Mouse (Mus musculus): ENCODE results near the gene Phf21b. TPM values are rescaled to one million over a fixed set of nuclear protein-coding genes. Genes with fewer than 3 reads are reported as not detected.
A peak's percentile ranks its signal among the peaks of the same experiment; 100 is the strongest.

The Phf21b gene
- total and polyA plus RNA-seq, 2 experiments from 2014 or later, result 2.5 to 29.7 TPM

DNA sequence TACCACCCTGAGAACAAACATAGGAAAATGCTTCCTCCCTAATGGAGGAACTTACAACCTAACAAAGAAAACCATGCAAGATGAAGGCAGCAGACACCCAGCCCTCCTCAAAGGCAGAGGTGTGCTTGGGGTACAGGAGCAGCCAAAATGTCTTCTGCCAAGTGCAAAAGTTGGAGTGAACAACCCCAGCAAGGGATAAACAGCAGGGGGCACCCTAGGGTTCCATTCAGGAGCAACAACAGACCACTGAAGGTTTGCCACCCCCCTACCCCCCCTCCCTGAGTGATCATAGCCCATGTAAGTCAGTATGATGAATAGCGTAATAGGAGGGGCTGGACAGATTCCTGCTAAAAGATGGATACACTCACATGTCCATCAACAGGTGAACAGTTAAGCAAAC is 5.5 kb downstream of the Phf21b start:
- Histone ChIP-seq H3K9ac (replicated peaks; ENCODE audit: low read length) (no peak overlapping the region), H3K9me3 (ENCODE audit: low read length) (no peaks in the 10 kb centered on the region), H3K4me2 (ENCODE audit: low read depth, low read length) (no peak overlapping the region), H3K36me3 (ENCODE audit: insufficient read depth, low read length) (no peaks in the 10 kb centered on the region), H3K27ac (no peak overlapping the region), H3K27me3 (ENCODE audit: insufficient read depth, low read length) (no peaks in the 10 kb centered on the region), H3K4me1 (ENCODE audit: insufficient read depth, low read length) (peaks cover 17% of the 10 kb centered on the region; the same call in 1 of the 2 replicates), H3K4me3 (ENCODE audit: low read length) (no peak overlapping the region)
- TF ChIP-seq CTCF (IDR thresholded peaks at IDR 0.05; ENCODE audit: low read depth), result no peak
- DNase-seq (ENCODE audit: low spot score) (no peak), ATAC-seq (no peak)
- 83% methylated on average over 1 of the region's 1 CpGs for WGBS

DNA sequence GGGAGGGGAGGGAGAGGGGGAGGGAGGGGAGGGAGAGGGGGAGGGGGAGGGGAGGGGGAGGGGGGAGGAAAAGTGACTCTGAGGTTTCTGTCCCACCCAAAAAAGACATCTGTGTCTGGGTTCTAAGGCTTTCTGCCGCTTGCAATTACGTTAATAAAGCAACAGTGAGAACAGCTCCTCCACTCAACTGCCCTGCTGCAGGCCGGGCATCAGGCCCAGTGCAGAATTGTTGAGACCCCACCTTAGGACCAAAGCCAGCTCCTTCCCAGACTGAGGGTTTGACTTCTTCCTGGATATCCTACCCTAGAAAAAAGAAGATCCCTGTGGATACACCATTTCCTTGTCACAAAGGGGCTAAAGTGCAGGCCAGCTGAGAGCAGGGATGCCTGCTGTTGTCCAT is 9.6 kb downstream of the Phf21b start:
- Histone ChIP-seq H3K27ac (no peak overlapping the region), H3K36me3 (ENCODE audit: insufficient read depth, low read length) (no peaks in the 10 kb centered on the region), H3K4me1 (ENCODE audit: insufficient read depth, low read length) (peaks cover 3% of the 10 kb centered on the region; the same call in 1 of the 2 replicates), H3K4me2 (ENCODE audit: low read depth, low read length) (no peak overlapping the region), H3K9ac (replicated peaks; ENCODE audit: low read length) (no peak overlapping the region), H3K4me3 (ENCODE audit: low read length) (no peak overlapping the region), H3K9me3 (ENCODE audit: low read length) (no peaks in the 10 kb centered on the region), H3K27me3 (ENCODE audit: insufficient read depth, low read length) (no peaks in the 10 kb centered on the region)
- no peak for TF ChIP-seq CTCF (IDR thresholded peaks at IDR 0.05; ENCODE audit: low read depth)
- ATAC-seq (no peak), DNase-seq (ENCODE audit: low spot score) (peak; percentile 40)
- 41% methylated on average over 3 of the region's 3 CpGs for WGBS

GRCm38 (mm10) chr15:84844831-84845230 is 11.0 kb downstream of the Phf21b start:
- H3K27ac ChIP-seq, result no peak overlapping the region
- H3K27me3 ChIP-seq (ENCODE audit: insufficient read depth, low read length), result no peaks in the 10 kb centered on the region
- H3K4me2 ChIP-seq (ENCODE audit: low read depth, low read length), result no peak overlapping the region
- H3K9me3 ChIP-seq (ENCODE audit: low read length), result no peaks in the 10 kb centered on the region
- H3K36me3 ChIP-seq (ENCODE audit: insufficient read depth, low read length), result no peaks in the 10 kb centered on the region
- H3K4me3 ChIP-seq (ENCODE audit: low read length), result no peak overlapping the region
- no peak for DNase-seq (ENCODE audit: low spot score)
- no peak for ATAC-seq
- H3K4me1 ChIP-seq (ENCODE audit: insufficient read depth, low read length), result peaks cover 4% of the 10 kb centered on the region; the same call in 1 of the 2 replicates
- H3K9ac ChIP-seq (replicated peaks; ENCODE audit: low read length), result no peak overlapping the region
- TF ChIP-seq CTCF (IDR thresholded peaks at IDR 0.05; ENCODE audit: low read depth), result no peak
- 65% methylated on average over 4 of the region's 4 CpGs for WGBS

- Histone ChIP-seq H3K9ac (replicated peaks; ENCODE audit: low read length) (no peak overlapping the region), H3K27ac (no peak overlapping the region), H3K4me2 (ENCODE audit: low read depth, low read length) (no peak overlapping the region), H3K36me3 (ENCODE audit: insufficient read depth, low read length) (no peaks in the 10 kb centered on the region), H3K9me3 (ENCODE audit: low read length) (no peaks in the 10 kb centered on the region), H3K4me1 (ENCODE audit: insufficient read depth, low read length) (0 out of 2 replicates have a peak, but pooled peaks cover 9% of the 10 kb centered on the region), H3K4me3 (ENCODE audit: low read length) (no peak overlapping the region), H3K27me3 (ENCODE audit: insufficient read depth, low read length) (no peaks in the 10 kb centered on the region)
- DNase-seq (ENCODE audit: low spot score), result no peak
- WGBS, result 43% methylated on average over 10 of the region's 10 CpGs
- no peak for TF ChIP-seq CTCF (IDR thresholded peaks at IDR 0.05; ENCODE audit: low read depth)
- ATAC-seq, result no peak
These were observed 12.8 kb downstream of the Phf21b start for GRCm38 (mm10) chr15:84843034-84843433.

- WGBS, result 26% methylated on average over 19 of the region's 19 CpGs
- Histone ChIP-seq H3K4me1 (ENCODE audit: insufficient read depth, low read length) (0 out of 2 replicates have a peak, but pooled peaks cover 9% of the 10 kb centered on the region), H3K36me3 (ENCODE audit: insufficient read depth, low read length) (no peaks in the 10 kb centered on the region), H3K4me3 (ENCODE audit: low read length) (no peak overlapping the region), H3K27ac (peak overlapping the region; percentile 29; the same call in 1 of the 2 replicates), H3K9ac (replicated peaks; ENCODE audit: low read length) (no peak overlapping the region), H3K27me3 (ENCODE audit: insufficient read depth, low read length) (no peaks in the 10 kb centered on the region), H3K9me3 (ENCODE audit: low read length) (no peaks in the 10 kb centered on the region), H3K4me2 (ENCODE audit: low read depth, low read length) (no peak overlapping the region)
- TF ChIP-seq CTCF (IDR thresholded peaks at IDR 0.05; ENCODE audit: low read depth), result no peak
- DNase-seq (ENCODE audit: low spot score), result peak; percentile 47
- ATAC-seq, result peak; percentile 39; the same call in 1 of the 2 replicates
These were observed 13.7 kb downstream of the Phf21b start for GRCm38 (mm10) chr15:84841925-84842821.

- WGBS, result 86% methylated on average over 3 of the region's 3 CpGs
- H3K4me1 ChIP-seq (ENCODE audit: insufficient read depth, low read length), result 0 out of 2 replicates have a peak, but pooled peaks cover 7% of the 10 kb centered on the region
- DNase-seq (ENCODE audit: low spot score), result no peak
These were observed 15.3 kb downstream of the Phf21b start for GRCm38 (mm10) chr15:84840560-84840959.

GRCm38 (mm10) chr15:84839521-84839920 is 16.3 kb downstream of the Phf21b start:
- Histone ChIP-seq H3K4me1 (ENCODE audit: insufficient read depth, low read length) (0 out of 2 replicates have a peak, but pooled peaks cover 7% of the 10 kb centered on the region), H3K36me3 (ENCODE audit: insufficient read depth, low read length) (no peaks in the 10 kb centered on the region), H3K9ac (replicated peaks; ENCODE audit: low read length) (no peak overlapping the region), H3K9me3 (ENCODE audit: low read length) (no peaks in the 10 kb centered on the region), H3K27me3 (ENCODE audit: insufficient read depth, low read length) (no peaks in the 10 kb centered on the region), H3K27ac (no peak overlapping the region), H3K4me2 (ENCODE audit: low read depth, low read length) (no peak overlapping the region), H3K4me3 (ENCODE audit: low read length) (no peak overlapping the region)
- WGBS, result 30% methylated on average over 3 of the region's 3 CpGs
- ATAC-seq, result no peak
- TF ChIP-seq CTCF (IDR thresholded peaks at IDR 0.05; ENCODE audit: low read depth), result no peak
- DNase-seq (ENCODE audit: low spot score), result peak; percentile 30

More at GRCm38 (mm10) chr15:84840560-84840959, 15.3 kb downstream of the Phf21b start:
- TF ChIP-seq CTCF (IDR thresholded peaks at IDR 0.05; ENCODE audit: low read depth), result peak; percentile 22; the same call in 1 of the 2 replicates
- Histone ChIP-seq H3K4me3 (ENCODE audit: low read length) (no peak overlapping the region), H3K9me3 (ENCODE audit: low read length) (no peaks in the 10 kb centered on the region), H3K4me2 (ENCODE audit: low read depth, low read length) (no peak overlapping the region), H3K27ac (no peak overlapping the region), H3K36me3 (ENCODE audit: insufficient read depth, low read length) (no peaks in the 10 kb centered on the region), H3K9ac (replicated peaks; ENCODE audit: low read length) (no peak overlapping the region), H3K27me3 (ENCODE audit: insufficient read depth, low read length) (no peaks in the 10 kb centered on the region)
- no peak for ATAC-seq

All from hindbrain, postnatal 0 days (tissue).